Mouse (Mus musculus): ENCODE measurements at regions not wholly inside any gene's neighbourhood (a gene's known extent, or its start where the extent isn't known, plus 50 kb on each side); places are given as distances from the start of the nearest gene placed in this dataset.

DNA sequence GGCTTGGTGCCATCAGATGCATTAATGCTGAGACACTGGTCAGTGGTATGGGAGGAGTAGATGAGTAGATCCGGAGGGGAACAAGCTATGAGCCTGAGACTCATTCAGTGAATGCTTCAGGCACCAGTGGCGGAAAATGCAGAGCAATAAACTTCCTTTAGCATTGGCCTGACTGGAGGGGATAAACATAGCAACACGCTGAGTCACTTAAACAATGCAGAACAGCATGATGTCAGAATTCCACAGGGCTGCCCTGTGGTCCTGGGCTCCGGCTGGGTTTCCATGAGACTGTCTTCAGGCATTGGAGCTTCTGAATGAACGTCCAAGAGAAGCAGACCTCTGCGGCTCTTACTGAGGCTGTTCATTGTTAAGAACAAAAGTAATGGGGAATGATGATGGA, 145.4 kb upstream of the Gm10181 start:
- TF ChIP-seq CTCF (IDR thresholded peaks at IDR 0.05; ENCODE audit: low read depth) (no peak), EP300 (IDR thresholded peaks at IDR 0.05; ENCODE audit: low read depth) (no peak)

All from liver, embryonic 14.5 days (tissue).